Mouse (Mus musculus) G1E (cell line): ENCODE measurements around the gene Prom2. TPM values are rescaled to one million over a fixed set of nuclear protein-coding genes. Genes with fewer than 3 reads are reported as not detected.
A peak's percentile ranks its signal among the peaks of the same experiment; 100 is the strongest.

Source experiments
- ATAC-seq: 2 replicates; pipeline ENCODE4 v1.8.0; 2016; ENCODE audit warnings: mild to moderate bottlenecking; ENCODE audit not compliant: insufficient number of reproducible peaks, poor library complexity, low FRiP score, severe bottlenecking; ENCODE audit errors: extremely low read depth
- DNase-seq: peaks from one replicate; pipeline ENCODE4 v3.0.0; 2012; ENCODE audit warnings: low spot score
- H3K27me3 ChIP-seq: 2 replicates; pipeline ENCODE4 v1.6.1; 2012; ENCODE audit warnings: mild to moderate bottlenecking, low read length, inconsistent platforms; ENCODE audit not compliant: insufficient read depth
- H3K36me3 ChIP-seq: replicated peaks from 2 replicates; pipeline ENCODE3; 2012; ENCODE audit warnings: mild to moderate bottlenecking, inconsistent platforms
- H3K4me1 ChIP-seq: 2 replicates; pipeline ENCODE4 v1.6.1; 2012; ENCODE audit warnings: low read depth, low read length, inconsistent platforms, mixed read lengths; ENCODE audit not compliant: insufficient read depth
- H3K4me3 ChIP-seq: 2 replicates; pipeline ENCODE4 v1.5.1; 2012; ENCODE audit warnings: low read depth, mild to moderate bottlenecking, inconsistent platforms, low read length, moderate library complexity, mixed read lengths
- H3K9me3 ChIP-seq: replicated peaks from 2 replicates; pipeline ENCODE4 v1.6.1; 2012; ENCODE audit warnings: inconsistent platforms
- CTCF ChIP-seq: IDR thresholded peaks from 2 replicates; pipeline ENCODE4 v1.5.1; 2012; ENCODE audit warnings: low read depth, low read length, inconsistent platforms, mixed read lengths
- GATA1 ChIP-seq: IDR thresholded peaks from 2 replicates; pipeline ENCODE4 v1.6.1; 2012; ENCODE audit warnings: borderline replicate concordance, low read length, inconsistent platforms, mixed read lengths
- GATA2 ChIP-seq: IDR thresholded peaks from 2 replicates; pipeline ENCODE4 v1.6.1; 2012; ENCODE audit warnings: low read depth, low read length, inconsistent platforms, borderline replicate concordance
- POLR2AphosphoS5 ChIP-seq: IDR thresholded peaks from 2 replicates; pipeline ENCODE4 v1.6.1; 2012; ENCODE audit warnings: low read depth, low read length, inconsistent platforms; ENCODE audit not compliant: insufficient replicate concordance
- TAL1 ChIP-seq: conservative IDR thresholded peaks from 2 replicates; pipeline ENCODE4 v1.6.1; 2012; ENCODE audit warnings: low read depth, low read length, inconsistent platforms, mixed read lengths
- polyA plus RNA-seq: library from polyadenylated mRNA; stranded (reverse); fragments of >175 nt; gene quantifications from 2 replicates; pipeline ENCODE4 v1.2.3, GENCODE M21; 2012
- total RNA-seq, 2 experiments: library from RNA; stranded (forward) in 1 of 2; stranded (reverse) in 1 of 2; fragments of 200-1000 nt in 1 of 2; fragments of >200 nt in 1 of 2; fragmentation: Nextera tagmentation in 1 of 2; gene quantifications; 2 replicates each; pipeline ENCODE4 v1.2.3; 2014 to 2017

Gene Prom2
- total and polyA plus RNA-seq, 3 experiments = 0.11 TPM; not detected in 2

GRCm38 (mm10) chr2:127501061-127501460 is 40.2 kb downstream of the Prom2 start:
- no peaks in the 10 kb centered on the region for H3K9me3 ChIP-seq
- H3K4me3 ChIP-seq = no peak overlapping the region
- peaks cover 18% of the 10 kb centered on the region for H3K27me3 ChIP-seq
- TF ChIP-seq GATA2 (no peak), CTCF (peak; percentile 70)
- DNase-seq = peak; percentile 40
- no peaks in the 10 kb centered on the region for H3K36me3 ChIP-seq
- H3K4me1 ChIP-seq = no peaks in the 10 kb centered on the region
- no peak for ATAC-seq

GRCm38 (mm10) chr2:127498750-127499149 is 42.5 kb downstream of the Prom2 start:
- no peak for ATAC-seq
- DNase-seq = no peak
- no peaks in the 10 kb centered on the region for H3K4me1 ChIP-seq
- TF ChIP-seq POLR2AphosphoS5 (no peak), CTCF (no peak), GATA1 (no peak), TAL1 (no peak), GATA2 (no peak)
- peaks cover 18% of the 10 kb centered on the region for H3K27me3 ChIP-seq
- H3K4me3 ChIP-seq = no peak overlapping the region
- no peaks in the 10 kb centered on the region for H3K9me3 ChIP-seq
- H3K36me3 ChIP-seq = no peaks in the 10 kb centered on the region

- Histone ChIP-seq H3K4me1 (no peaks in the 10 kb centered on the region), H3K4me3 (no peak overlapping the region), H3K36me3 (no peaks in the 10 kb centered on the region), H3K27me3 (peaks cover 15% of the 10 kb centered on the region), H3K9me3 (no peaks in the 10 kb centered on the region)
- DNase-seq (no peak), ATAC-seq (no peak)
- no peak for TF ChIP-seq GATA1
- TF ChIP-seq POLR2AphosphoS5 = no peak
- TF ChIP-seq GATA2 = no peak
- no peak for TF ChIP-seq TAL1
- TF ChIP-seq CTCF = no peak
Measured at GRCm38 (mm10) chr2:127496321-127496720, 44.9 kb downstream of the Prom2 start.

- peaks cover 38% of the 10 kb centered on the region for H3K27me3 ChIP-seq
- no peak for ATAC-seq
Measured at GRCm38 (mm10) chr2:127484476-127485170, 56.6 kb downstream of the Prom2 start.

GRCm38 (mm10) chr2:127483001-127483400 is 58.3 kb downstream of the Prom2 start:
- Histone ChIP-seq H3K27me3 (peaks cover 40% of the 10 kb centered on the region), H3K4me3 (no peak overlapping the region), H3K36me3 (no peaks in the 10 kb centered on the region), H3K4me1 (no peaks in the 10 kb centered on the region; the same call in 1 of the 2 replicates), H3K9me3 (no peaks in the 10 kb centered on the region)
- ATAC-seq (no peak), DNase-seq (no peak)
- TF ChIP-seq GATA1 = no peak

More at GRCm38 (mm10) chr2:127484476-127485170, 56.6 kb downstream of the Prom2 start:
- Histone ChIP-seq H3K36me3 (no peaks in the 10 kb centered on the region), H3K9me3 (no peaks in the 10 kb centered on the region), H3K4me3 (no peak overlapping the region), H3K4me1 (no peaks in the 10 kb centered on the region; the same call in 1 of the 2 replicates)
- DNase-seq = no peak
- TF ChIP-seq GATA1 = no peak
- no peak for TF ChIP-seq TAL1
- TF ChIP-seq POLR2AphosphoS5 = no peak
- no peak for TF ChIP-seq GATA2
- no peak for TF ChIP-seq CTCF

GRCm38 (mm10) chr2:127482533-127482911 is 58.7 kb downstream of the Prom2 start:
- no peak overlapping the region for H3K4me3 ChIP-seq

More at GRCm38 (mm10) chr2:127482533-127482911, 58.7 kb downstream of the Prom2 start:
- Histone ChIP-seq H3K4me1 (no peaks in the 10 kb centered on the region; the same call in 1 of the 2 replicates), H3K27me3 (peaks cover 40% of the 10 kb centered on the region), H3K36me3 (no peaks in the 10 kb centered on the region), H3K9me3 (no peaks in the 10 kb centered on the region)
- DNase-seq (no peak), ATAC-seq (no peak)
- no peak for TF ChIP-seq GATA2
- TF ChIP-seq TAL1 = no peak
- no peak for TF ChIP-seq GATA1
- no peak for TF ChIP-seq POLR2AphosphoS5
- TF ChIP-seq CTCF = no peak
